Mouse (Mus musculus) neutrophil, adult 59 days (primary cell): ENCODE measurements around the gene Myh6. TPM values are rescaled to one million over a fixed set of nuclear protein-coding genes. Genes with fewer than 3 reads are reported as not detected.

Source experiments
- total RNA-seq, 2 experiments: library from RNA; stranded (reverse); gene quantifications; 1 replicate in 1 of 2; 2 replicates in 1 of 2; pipeline ENCODE4 v1.2.4; 2023

The Myh6 gene
- not detected for total RNA-seq

GRCm38 (mm10) chr14:54966320-54966977, at the start of gene Myh6:
Gene Myh6 (minus strand): TSS chr14:54966927.

GRCm38 (mm10) chr14:55014991-55015766, 48.5 kb upstream of the Myh6 start, which contains the start of gene Ngdn:
Gene Ngdn (plus strand): TSS chr14:55015454.

GRCm38 (mm10) chr14:54994136-54994868, 27.6 kb upstream of the Myh6 start, which contains the start of gene Myh7:
Gene Myh7 (minus strand): TSS chr14:54994626.

GRCm38 (mm10) chr14:54976633-54977032, 9.9 kb upstream of the Myh6 start, which contains the start of gene Gm17428:
Gene Gm17428 (plus strand): TSS chr14:54976933.

GRCm38 (mm10) chr14:54935904-54936830, 30.6 kb downstream of the Myh6 start, which contains the start of gene Cmtm5:
Gene Cmtm5 (plus strand): TSS chr14:54936261.

GRCm38 (mm10) chr14:54932645-54933150, 34.0 kb downstream of the Myh6 start, which contains the start of gene Il25:
Gene Il25 (plus strand): TSS chr14:54932695.

GRCm38 (mm10) chr14:54925349-54926342, 41.1 kb downstream of the Myh6 start, which contains the start of gene Efs:
Gene Efs (minus strand): TSS chr14:54926126.

GRCm38 (mm10) chr14:54912886-54913285, 53.8 kb downstream of the Myh6 start, which contains the start of gene Slc22a17:
Gene Slc22a17 (minus strand): TSS chr14:54913132.

GRCm38 (mm10) chr14:54892200-54892599, 74.5 kb downstream of the Myh6 start, which contains the start of gene Pabpn1:
Gene Pabpn1 (plus strand): TSS chr14:54892500.

Other genes with a start within 250 kb of the Myh6 start
- gene Slc7a8, start 185.0 kb downstream of the Myh6 start, total RNA-seq: 1 to 10 TPM; 5.3 to 5.6 TPM
- gene Rnf212b, start 152.8 kb downstream of the Myh6 start, total RNA-seq: not detected
- 10 to 100 TPM; 12.0 to 12.3 TPM for gene Homez, start 96.0 kb downstream of the Myh6 start, total RNA-seq
- gene Ppp1r3e, start 89.4 kb downstream of the Myh6 start, total RNA-seq: 1 to 10 TPM; 2.4 to 2.5 TPM
- 10 to 100 TPM in 1 of 2 experiments, 1 to 10 TPM in 1; 8.3 to 13.1 TPM for gene Bcl2l2, start 83.5 kb downstream of the Myh6 start, total RNA-seq
- gene Gm20521, start 83.5 kb downstream of the Myh6 start, total RNA-seq: 1 to 10 TPM in 1 of 2 experiments, not detected in 1; 3.2 TPM
- gene Pabpn1, start 74.4 kb downstream of the Myh6 start, total RNA-seq: 100 to 1,000 TPM; 141 to 157 TPM
- under 1 TPM; 0.27 to 0.49 TPM for gene Slc22a17, start 53.8 kb downstream of the Myh6 start, total RNA-seq
- gene Efs, start 40.8 kb downstream of the Myh6 start, total RNA-seq: not detected
- not detected for gene Il25, start 34.2 kb downstream of the Myh6 start, total RNA-seq
- not detected for gene Cmtm5, start 30.7 kb downstream of the Myh6 start, total RNA-seq
- not detected for gene Gm17428, start 10.0 kb upstream of the Myh6 start, total RNA-seq
- gene Myh7, start 27.7 kb upstream of the Myh6 start, total RNA-seq: under 1 TPM in 1 of 2 experiments, not detected in 1; 0.09 TPM
- 10 to 100 TPM; 39.0 to 42.8 TPM for gene Ngdn, start 48.5 kb upstream of the Myh6 start, total RNA-seq
- gene Zfhx2, start 125.4 kb upstream of the Myh6 start, total RNA-seq: 1 to 10 TPM; 1.4 to 1.9 TPM
- gene Thtpa, start 127.9 kb upstream of the Myh6 start, total RNA-seq: 1 to 10 TPM; 2.7 to 3.1 TPM
- 10 to 100 TPM; 42.3 to 46.1 TPM for gene Ap1g2, start 139.7 kb upstream of the Myh6 start, total RNA-seq
- not detected for gene Jph4, start 150.0 kb upstream of the Myh6 start, total RNA-seq